Mouse (Mus musculus) testis, adult 2 months (tissue): ENCODE measurements around the gene 9330161L09Rik. TPM values are rescaled to one million over a fixed set of nuclear protein-coding genes. Genes with fewer than 3 reads are reported as not detected.
A peak's percentile ranks its signal among the peaks of the same experiment; 100 is the strongest.

Experiments
- H3K27ac ChIP-seq: fragments of 200-500 bp; 2 replicates; pipeline ENCODE4 v1.5.1; 2012; ENCODE audit warnings: low read depth, low read length; ENCODE audit not compliant: control insufficient read depth, insufficient read depth
- H3K27me3 ChIP-seq: fragments of 200-500 bp; 2 replicates; pipeline ENCODE4 v1.6.1; 2012; ENCODE audit warnings: mild to moderate bottlenecking, low read length, moderate library complexity; ENCODE audit not compliant: control insufficient read depth, insufficient read depth
- H3K36me3 ChIP-seq: fragments of 200-500 bp; 2 replicates; pipeline ENCODE4 v1.6.1; 2012; ENCODE audit warnings: mild to moderate bottlenecking, low read length; ENCODE audit not compliant: control insufficient read depth, insufficient read depth
- H3K4me1 ChIP-seq: fragments of 200-500 bp; 2 replicates; pipeline ENCODE4 v1.6.1; 2012; ENCODE audit warnings: low read length; ENCODE audit not compliant: control insufficient read depth, insufficient read depth
- H3K4me3 ChIP-seq: fragments of 200-500 bp; 2 replicates; pipeline ENCODE4 v1.5.1; 2012; ENCODE audit warnings: low read depth, mild to moderate bottlenecking, low read length, moderate library complexity, mixed read lengths; ENCODE audit not compliant: control insufficient read depth
- CTCF ChIP-seq: fragments of 200-500 bp; IDR thresholded peaks from 2 replicates; pipeline ENCODE4 v1.5.1; 2012; ENCODE audit warnings: low read depth, mild to moderate bottlenecking, inconsistent platforms, low read length, moderate library complexity; ENCODE audit not compliant: control insufficient read depth, insufficient read depth, insufficient replicate concordance
- POLR2A ChIP-seq: fragments of 200-500 bp; IDR thresholded peaks from 2 replicates; pipeline ENCODE4 v1.6.1; 2012; ENCODE audit warnings: low read depth, mild to moderate bottlenecking, inconsistent platforms, low read length, moderate library complexity; ENCODE audit not compliant: control insufficient read depth
- polyA plus RNA-seq: library from polyadenylated mRNA; depleted of rRNA; stranded (reverse); fragments of >200 nt; gene quantifications from 2 replicates; pipeline ENCODE4 v1.2.3, GENCODE M21; 2012; rRNA removed

The 9330161L09Rik gene
- polyA plus RNA-seq, 1 experiment: 0.52 TPM

GRCm38 (mm10) chr12:103358951-103359801, 48.4 kb downstream of the 9330161L09Rik start:
- H3K27ac ChIP-seq: peak overlapping the region; percentile 32; the same call in 1 of the 2 replicates
- H3K27me3 ChIP-seq: no peaks in the 10 kb centered on the region
- TF ChIP-seq CTCF (no peak), POLR2A (no peak)
- H3K4me3 ChIP-seq: no peak overlapping the region
- H3K36me3 ChIP-seq: no peaks in the 10 kb centered on the region
- H3K4me1 ChIP-seq: no peaks in the 10 kb centered on the region

- TF ChIP-seq POLR2A (no peak), CTCF (no peak)
- no peak overlapping the region for H3K4me3 ChIP-seq
- H3K27me3 ChIP-seq: no peaks in the 10 kb centered on the region
- no peaks in the 10 kb centered on the region for H3K36me3 ChIP-seq
- H3K27ac ChIP-seq: peak overlapping the region; percentile 27; the same call in 1 of the 2 replicates
- H3K4me1 ChIP-seq: no peaks in the 10 kb centered on the region
Observed at GRCm38 (mm10) chr12:103358216-103358615, 49.4 kb downstream of the 9330161L09Rik start.

Other genes with a start within 250 kb of the 9330161L09Rik start
- 0.81 and 1.4 TPM in 2 replicates for gene Prima1, start 165.7 kb downstream of the 9330161L09Rik start, polyA plus RNA-seq
- gene Fam181a, start 96.8 kb downstream of the 9330161L09Rik start, polyA plus RNA-seq: 98.9 and 105 TPM in 2 replicates
- 3.6 and 5.1 TPM in 2 replicates for gene Asb2, start 51.8 kb downstream of the 9330161L09Rik start, polyA plus RNA-seq
- 261 and 268 TPM in 2 replicates for gene Otub2, start 19.1 kb downstream of the 9330161L09Rik start, polyA plus RNA-seq
- gene Ddx24, start 18.0 kb upstream of the 9330161L09Rik start, polyA plus RNA-seq: 47.3 and 49.4 TPM in 2 replicates
- 52.1 and 53.0 TPM in 2 replicates for gene Ifi27, start 26.4 kb upstream of the 9330161L09Rik start, polyA plus RNA-seq
- 4.7 and 12.9 TPM in 2 replicates for gene Ifi27l2a, start 35.9 kb upstream of the 9330161L09Rik start, polyA plus RNA-seq
- not detected in 2 replicates for gene Ifi27l2b, start 49.4 kb upstream of the 9330161L09Rik start, polyA plus RNA-seq
- gene Ppp4r4, start 124.5 kb upstream of the 9330161L09Rik start, polyA plus RNA-seq: 15.6 and 17.6 TPM in 2 replicates
- gene Serpina10, start 223.6 kb upstream of the 9330161L09Rik start, polyA plus RNA-seq: not detected in 2 replicates
- gene Serpina6, start 249.4 kb upstream of the 9330161L09Rik start, polyA plus RNA-seq: 0.07 TPM in 1 of 2 replicates, not detected in the other